Mouse (Mus musculus): ENCODE data around the gene Gm6657.

The Gm6657 gene

DNA sequence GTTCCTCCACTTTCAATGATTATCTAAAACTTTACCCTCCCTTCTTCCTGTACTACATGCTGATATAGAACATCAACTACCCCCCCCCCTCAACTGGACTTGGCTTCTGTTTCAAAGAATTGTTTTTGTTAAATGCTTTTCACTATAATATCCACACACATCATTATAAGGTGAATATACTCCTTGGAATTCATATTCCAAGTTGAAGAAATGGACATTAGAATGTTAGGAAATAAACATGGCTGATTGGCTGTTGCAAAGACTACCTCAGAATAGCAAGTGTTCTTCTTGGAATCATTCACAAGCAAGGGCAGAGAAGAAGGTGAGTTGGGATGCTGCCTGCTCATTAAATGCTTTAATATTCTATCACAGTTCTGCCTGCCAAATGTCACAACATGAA is at the start of gene Gm6657:
TSS of gene Gm6657 (plus strand) at position 301 of the 400 bp plus-strand sequence.
- DNase-seq (ENCODE audit: extremely low spot score): no peak

DNA sequence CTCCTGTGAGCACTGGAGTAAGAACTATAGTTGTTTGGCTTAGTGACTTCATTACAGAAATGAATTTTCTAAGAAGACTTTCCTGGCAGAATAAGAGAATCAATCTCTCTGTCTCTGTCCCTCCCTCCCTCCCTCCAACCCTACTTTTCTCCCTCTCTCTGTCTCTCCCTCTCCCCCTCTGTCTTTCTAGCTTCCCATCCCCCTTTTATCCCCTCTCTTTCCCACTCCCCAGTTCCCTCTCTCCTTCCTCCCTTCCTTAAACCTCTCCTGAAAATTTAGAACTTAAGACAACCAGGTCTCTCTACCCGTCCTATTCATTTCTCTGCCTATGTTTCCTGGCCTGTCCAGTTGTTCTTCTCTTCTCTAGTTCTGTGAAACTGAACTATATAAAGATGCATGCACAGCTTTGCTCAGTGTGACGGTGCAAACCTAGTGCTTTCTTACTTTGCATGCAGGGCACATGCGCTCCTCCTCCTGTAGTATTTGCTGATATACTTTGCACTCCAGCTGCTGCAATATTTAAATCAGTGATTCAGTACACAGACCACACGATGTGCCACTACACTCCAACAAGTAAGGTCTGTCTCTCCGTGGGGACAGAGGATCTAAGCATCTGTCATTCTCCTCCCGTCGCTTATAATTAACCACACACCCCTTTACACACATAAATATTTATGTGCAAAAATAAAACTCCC is 40.6 kb upstream of the Gm6657 start:
- no peak for DNase-seq (ENCODE audit: extremely low spot score)

DNA sequence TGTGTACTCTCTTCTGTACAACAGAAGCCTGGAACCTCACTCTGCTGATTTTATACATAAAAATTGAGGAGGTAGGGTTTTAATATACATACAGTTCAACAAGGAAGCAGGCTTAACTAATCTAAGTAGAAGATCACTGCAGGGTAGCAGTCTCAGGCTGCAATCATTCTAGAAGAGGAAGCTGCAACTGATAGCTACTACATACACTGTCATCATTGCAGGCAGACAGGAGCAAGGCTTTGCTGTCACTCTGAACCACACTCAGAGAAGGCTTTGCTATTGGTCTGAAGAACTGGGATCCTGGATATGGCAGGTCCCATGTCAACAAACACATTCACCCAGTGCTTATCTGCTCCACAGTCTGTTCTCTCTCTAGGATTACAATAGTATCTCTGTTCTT is 23.9 kb upstream of the Gm6657 start:
- DNase-seq (ENCODE audit: extremely low spot score): no peak

DNA sequence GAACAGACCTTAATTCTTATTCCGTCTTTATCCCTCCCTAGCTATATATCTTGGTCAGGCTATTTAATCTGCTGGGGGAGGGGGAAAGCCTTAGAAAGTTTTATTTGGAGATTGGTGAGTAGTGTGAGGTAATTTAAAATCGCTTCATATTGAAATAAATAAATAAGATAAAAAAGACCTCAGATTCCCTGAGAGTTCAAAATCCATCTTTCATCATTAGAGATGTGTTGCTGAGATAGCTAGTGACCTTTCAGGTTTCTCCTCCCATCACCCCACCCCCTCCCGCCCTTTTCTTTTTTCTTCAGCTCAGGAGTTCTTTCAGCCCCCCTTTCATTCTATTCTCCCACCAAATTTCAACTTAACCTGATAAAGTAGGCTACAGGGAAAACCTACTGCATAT is 20.1 kb upstream of the Gm6657 start:
- no peak for DNase-seq (ENCODE audit: extremely low spot score)

DNA sequence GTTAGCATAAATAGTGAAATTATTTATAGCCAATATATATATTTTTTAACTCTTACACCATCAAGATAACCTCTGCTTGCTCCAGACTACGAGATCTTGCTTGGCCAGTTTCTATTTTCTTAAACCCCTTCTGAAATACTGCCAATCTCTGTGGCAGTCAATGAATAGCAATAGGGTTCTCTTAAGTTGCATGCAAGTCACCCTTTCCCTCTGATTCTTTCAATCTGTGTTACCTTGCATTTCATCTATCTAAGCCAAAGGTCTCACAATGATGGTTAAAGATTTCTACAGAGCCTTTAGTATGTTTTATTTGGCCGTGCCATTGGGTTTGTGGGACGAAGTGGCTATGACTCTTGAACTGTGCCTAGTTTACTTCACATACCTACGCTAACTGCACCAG is 19.4 kb upstream of the Gm6657 start:
- DNase-seq (ENCODE audit: extremely low spot score): no peak

DNA sequence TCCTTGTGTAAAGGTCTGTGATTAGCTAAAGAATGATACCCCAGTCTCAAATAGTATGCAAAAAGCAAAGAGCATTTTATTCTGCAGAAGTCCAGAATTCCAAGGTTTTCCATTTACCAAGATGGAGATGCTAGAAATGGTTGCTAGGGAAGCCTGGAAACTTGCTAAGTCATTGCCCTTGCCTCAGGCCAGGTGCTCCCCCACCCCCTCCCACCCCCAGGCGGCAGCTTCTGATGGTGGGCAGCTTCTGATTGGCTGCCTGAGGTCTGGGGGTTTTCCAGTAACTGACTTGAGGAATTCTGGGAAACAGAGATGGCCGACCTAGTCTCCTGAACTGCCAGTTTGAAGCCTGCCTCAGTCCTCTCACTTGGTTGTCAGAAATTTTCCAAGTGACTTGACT is 12.6 kb upstream of the Gm6657 start:
- no peak for DNase-seq (ENCODE audit: extremely low spot score)

DNA sequence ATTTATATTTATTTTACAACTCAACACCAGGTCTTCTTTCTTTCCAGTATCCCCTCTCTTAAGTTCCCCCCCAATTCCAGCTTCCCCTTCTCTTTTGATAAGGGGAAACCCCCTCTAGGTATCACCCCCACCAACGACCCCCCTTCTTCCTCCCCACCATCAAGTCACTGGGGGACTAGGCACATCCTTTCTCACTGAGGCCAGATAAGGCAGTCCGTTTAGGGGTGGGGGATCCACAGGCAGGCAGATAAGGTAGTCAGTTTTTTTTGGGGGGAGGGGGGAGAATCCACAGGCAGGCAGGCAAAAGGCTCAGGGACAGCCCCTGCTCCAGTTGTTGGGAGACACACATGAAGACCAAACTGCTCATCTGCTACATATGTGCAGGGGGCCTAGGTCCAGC is 1.3 kb downstream of the Gm6657 start:
- DNase-seq (ENCODE audit: extremely low spot score): no peak

DNA sequence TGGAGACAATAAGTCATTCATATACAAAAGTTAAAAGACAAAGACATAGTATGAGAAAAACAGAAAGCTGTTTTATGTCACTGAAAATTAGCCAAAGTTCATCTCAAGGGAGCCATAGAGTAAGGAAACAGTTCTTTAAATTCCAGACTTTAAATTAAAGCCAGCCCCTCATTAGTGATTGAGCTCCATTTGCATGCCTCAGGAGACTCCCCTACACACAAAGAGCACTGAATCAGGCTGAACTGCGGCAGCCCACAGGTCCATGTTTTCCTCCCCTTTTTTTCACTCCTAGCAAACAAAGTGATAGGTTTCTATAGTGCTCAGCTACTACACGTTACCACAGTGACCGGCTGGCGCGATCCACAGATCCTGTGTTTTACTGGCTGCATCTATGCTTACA is 9.6 kb downstream of the Gm6657 start:
- no peak for DNase-seq (ENCODE audit: extremely low spot score)

DNA sequence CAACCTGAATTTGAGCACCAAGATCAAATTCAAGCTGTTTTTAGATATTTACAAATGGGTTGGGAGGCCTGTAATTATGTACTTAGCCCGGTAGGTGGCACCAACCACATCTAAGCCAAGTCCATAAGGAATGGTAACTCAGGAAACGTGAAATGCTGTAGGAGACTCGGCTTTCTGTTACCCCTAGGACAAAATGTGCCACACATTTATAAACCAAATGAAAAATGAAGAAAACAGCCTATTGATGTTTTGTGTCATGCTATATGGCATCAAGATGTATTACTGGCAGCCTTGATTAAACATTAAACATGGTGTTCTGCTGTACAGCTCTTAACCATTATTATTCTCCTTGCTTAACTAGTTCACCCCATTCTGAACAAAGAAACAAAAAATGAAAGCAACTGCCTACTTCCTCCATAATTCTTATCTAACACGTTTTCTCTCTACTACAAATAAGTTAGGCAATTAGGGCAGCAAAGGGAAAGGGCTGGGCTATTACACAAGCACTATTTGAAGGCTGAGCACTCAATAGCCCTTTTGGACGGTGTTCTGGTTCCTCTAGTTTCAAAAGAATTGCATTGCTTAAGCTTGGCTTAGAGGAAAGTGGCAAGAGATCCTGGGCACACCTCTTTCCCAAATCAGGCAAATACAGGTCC is 12.0 kb downstream of the Gm6657 start:
- peak; percentile 48 for DNase-seq (ENCODE audit: extremely low spot score)

DNA sequence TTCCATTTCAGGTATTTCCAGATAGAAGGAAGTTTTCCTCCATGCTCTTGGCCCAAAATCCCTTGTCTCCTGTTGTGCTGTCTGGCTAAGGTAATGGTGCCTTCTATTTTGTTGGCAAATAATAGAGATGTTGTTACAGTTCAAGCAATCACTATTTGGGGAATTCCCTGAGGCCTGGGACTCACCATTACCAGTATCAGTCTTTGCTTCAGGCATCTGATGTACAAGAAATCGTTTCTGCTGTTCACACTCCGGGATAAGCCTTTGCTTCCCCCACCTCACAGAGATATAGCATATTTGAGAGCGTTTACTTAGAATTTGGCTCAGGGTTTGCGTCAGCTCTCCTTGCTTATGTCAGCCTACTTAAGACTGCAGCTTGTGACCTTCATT is 12.5 kb downstream of the Gm6657 start:
- DNase-seq (ENCODE audit: extremely low spot score): no peak

DNA sequence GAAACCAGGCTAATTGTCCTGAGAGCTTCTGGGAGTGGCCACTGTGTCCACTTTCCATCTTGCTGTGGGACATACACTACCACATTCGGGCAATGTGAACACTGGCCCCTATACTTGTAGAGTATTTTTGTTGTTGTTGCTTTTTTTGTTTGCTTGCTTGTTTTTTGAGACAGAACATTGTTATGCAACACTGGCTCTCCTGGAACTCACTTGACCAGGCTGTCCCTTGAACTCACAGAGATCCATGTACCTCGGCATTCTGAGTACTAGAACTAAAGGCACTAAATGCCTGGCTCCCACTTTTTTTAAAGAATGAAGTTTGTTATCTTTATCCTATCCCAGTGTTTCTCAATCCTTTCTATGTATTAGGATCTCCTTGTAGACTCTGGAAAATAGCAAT is 15.8 kb downstream of the Gm6657 start:
- DNase-seq (ENCODE audit: extremely low spot score): no peak

DNA sequence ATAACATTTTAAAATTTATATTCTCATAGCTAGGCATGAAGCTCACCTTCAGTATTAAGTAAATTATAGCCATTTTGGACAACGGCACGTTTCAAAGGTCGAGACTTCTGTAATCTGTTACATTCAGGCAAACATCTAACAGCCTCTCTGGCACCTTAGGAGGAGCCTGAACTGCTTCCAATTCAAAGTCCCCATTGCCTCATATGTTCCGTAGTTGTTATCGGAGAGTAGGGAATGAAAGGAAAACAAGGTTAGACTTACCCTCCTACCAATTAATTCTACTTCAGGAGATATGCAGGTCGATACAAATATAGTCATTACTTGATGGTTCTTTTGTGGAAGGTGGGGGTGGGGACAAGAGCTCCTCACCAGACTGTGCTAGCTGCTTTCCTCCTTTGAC is 21.4 kb downstream of the Gm6657 start:
- DNase-seq (ENCODE audit: extremely low spot score): no peak

DNA sequence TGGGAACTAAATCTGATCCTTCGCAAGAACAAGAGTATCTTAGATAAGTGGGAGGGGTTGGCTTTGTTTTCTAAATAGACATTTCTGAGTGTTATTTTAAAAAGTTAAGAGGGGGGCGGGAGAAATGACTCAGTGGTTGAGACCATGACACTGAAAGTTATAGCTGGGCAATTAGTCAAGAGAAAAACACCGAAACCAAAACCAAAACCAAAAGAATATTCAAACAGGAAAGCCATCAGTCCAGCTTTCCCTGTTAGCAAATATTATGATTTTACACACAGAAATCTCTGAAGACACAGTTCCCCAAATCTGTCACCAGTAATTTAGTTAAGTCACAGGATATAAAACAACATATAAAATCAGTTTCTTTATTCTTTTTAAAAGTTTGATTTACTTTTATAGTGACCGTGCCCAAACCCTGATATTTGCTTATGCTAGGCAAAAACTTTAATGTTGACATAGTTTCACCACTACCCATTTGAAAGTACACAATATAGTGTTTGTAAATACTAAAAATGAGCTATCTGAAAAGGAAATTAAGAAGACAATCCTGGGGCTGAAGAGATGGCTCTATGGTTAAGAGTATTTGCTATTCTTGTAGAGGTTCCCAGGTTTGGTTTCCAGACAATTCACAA is 25.3 kb downstream of the Gm6657 start:
- DNase-seq (ENCODE audit: extremely low spot score): no peak

DNA sequence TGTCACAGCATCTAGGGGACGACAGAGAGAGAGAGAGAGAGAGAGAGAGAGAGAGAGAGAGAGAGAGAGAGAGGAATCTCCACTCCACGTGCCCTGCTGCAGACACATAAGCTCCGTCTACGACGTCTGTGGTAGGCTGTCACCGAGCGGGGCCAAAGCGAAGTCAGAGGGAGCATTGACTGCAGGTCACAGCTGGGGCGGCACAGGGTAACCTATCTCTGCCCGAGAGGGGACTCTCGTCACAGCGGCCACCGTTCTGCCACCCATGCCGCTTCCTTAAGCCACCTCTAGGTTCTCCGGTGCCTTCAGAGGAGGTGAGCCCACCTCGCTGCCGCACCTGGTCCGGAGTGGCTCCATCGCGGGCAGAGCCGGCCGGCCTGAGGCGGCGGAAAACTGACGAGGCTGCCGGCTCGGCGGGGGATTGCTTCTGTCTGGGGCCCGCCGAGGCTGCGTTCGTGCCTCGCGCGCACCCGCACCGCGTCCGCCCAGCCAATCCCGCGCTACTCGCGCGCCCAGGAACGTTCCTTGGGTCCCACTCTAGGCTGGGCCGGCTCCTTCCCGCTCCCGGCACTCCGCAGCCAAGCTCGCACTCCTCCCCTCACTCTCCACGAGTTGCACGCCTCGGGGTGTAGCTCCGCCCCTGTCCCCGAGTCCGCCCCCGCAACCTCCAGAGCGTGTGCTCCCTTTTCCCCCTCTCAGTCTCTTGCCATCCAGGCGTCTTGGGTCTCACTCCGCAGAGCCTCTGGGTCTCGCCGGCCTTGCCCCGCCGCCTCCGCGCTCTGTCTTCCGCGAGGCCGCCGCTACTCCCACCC is 31.9 kb downstream of the Gm6657 start, which contains the start of gene Gphn:
TSS of gene Gphn (plus strand) at position 673 of the 812 bp plus-strand sequence.
- peak; percentile 88 for DNase-seq (ENCODE audit: extremely low spot score)

DNA sequence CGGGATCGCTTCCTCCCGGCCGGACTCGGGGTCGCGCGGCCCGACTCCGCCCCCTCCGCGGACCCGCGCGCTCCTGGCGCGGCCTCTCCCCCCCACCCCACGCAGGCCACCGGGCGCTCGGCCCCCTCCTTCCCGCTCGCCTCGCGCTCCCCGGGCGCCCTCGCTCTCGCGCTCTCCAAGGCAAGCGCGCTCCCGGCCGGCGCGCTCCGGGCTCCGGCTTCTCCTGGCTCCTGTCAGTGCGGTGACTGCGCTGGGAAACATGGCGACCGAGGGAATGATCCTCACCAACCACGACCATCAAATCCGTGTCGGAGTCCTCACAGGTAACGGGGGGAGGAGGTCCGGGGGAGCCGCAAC is 32.5 kb downstream of the Gm6657 start:
- no peak for DNase-seq (ENCODE audit: extremely low spot score)

DNA sequence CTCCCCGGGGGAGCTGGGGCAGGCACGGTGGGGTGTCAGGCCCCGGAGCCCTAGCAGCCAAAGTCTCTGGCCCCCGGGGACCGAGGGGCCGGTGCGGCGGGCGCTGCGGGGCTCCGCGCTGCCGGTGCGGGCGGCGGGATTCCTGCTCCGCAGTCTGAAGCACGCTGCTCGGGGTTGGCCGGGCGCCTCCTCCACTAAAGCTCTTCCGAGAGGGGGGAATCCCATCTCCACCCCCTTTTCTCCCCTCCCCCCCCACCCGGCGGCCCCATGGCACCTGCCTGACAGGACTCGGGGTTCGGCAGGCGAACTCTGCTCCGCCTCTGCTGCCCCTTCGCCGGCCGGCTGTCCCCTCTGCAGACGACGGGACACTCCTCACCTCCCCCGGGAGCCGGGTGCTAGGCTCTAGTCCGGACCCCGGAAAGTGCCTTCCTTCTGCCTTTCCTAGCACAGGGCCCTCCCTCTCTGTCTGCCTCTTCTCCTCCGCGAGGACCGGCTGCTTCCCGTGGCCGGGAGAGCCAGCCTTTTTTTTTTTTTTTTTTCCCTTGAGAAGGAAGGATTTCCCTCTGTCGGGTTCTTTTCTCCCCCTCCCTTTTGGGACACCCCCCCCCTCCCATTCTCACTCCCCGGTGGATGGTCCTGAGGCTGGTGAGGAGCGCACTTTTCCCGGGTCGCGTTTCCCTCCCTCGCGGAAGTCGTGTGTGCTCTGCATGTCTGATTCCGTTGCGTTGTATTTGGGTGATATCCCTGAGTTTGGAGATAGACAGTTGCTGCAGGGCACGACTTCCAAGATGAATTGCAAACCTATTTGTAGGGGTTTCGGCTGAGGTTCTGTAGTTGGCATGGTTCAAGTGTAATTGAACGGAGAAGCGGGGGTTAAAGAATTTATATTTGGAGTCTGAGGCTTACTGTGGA is 33.2 kb downstream of the Gm6657 start:
- DNase-seq (ENCODE audit: extremely low spot score): peak; percentile 62

DNA sequence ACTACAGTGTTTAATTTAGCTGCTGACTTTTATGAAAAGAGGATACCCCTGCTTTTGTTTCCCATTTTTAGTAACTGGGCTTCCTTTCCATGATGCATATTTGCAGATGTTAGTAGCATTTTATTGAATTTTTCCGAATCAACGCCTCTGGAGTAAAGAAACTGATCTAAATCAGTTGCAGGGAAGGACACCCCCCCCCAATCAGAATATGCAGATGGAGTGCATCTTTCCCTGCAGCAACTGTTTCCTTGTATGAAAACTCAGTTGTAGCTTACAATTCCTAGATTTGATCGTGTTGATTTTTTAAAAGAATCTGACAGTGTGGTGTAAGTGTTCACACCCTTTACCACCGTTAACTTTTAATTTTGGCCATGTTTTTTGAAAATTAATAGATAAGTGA is 34.1 kb downstream of the Gm6657 start:
- DNase-seq (ENCODE audit: extremely low spot score): no peak

DNA sequence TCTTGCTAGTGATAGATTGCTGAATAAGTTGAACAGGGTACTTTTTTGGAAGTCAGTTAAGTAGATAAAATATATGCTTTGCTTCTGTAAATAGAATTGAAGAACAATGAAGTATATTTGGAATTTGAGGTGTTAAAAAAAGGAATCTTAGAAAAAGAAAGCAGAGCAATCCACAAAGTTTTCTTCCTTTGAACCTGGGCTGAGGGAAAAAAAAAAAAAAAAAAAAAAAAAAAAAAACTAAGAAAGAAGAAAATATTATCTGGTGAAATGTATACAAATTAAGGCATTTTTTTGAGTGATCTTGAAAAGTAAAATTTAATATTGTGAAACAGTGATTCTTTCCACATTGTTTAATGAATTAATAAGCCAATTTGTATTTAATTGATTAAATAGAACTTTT is 38.5 kb downstream of the Gm6657 start:
- DNase-seq (ENCODE audit: extremely low spot score): no peak

DNA sequence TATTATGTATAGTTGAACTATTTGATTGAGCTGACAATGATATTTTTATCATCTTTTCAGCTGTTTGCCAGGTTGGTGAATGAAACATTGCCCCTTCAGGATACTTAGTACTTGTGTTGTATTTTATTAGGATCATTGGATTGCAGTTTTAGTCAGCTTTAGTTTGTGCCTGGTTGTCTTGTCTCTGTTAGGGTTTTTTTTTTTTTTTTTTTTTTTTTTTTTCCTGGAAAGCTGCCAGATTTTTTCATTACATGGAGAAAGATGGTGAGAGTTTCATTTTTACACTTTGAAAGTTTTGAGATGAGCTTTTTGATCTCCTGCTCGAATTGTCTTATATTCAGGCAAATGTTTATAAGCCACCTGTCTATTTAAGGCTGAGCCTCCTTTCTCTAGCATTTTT is 54.3 kb downstream of the Gm6657 start:
- no peak for DNase-seq (ENCODE audit: extremely low spot score)

DNA sequence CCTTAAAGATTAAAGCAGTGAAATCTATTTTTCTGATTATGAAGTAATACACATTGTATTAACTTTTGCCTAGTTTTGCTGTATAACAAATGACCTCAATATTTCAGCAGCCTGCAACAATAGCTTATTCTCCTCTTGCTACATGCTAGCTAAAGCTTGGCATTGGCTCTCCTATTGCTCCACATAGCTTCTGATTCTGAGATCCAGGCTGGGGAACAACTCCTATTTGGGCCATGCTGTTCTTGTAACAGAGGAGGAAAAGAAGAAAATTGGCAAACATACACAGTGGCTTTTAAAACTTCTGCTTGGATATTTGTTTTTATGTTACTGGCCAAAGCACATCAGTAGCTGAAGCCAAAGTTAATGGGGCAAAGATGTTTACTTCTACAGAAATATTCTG is 55.1 kb downstream of the Gm6657 start:
- DNase-seq (ENCODE audit: extremely low spot score): no peak

Data from embryo, embryonic 9.5 days (tissue).